Mouse (Mus musculus): ENCODE measurements around the gene Lrrc72. TPM values are rescaled to one million over a fixed set of nuclear protein-coding genes. Genes with fewer than 3 reads are reported as not detected.
"Not testable (repeated sequence)": the region's sequence is repeated elsewhere in the genome, so short reads cannot be mapped to it uniquely, and the experiment has no call there.

Gene Lrrc72
- not detected for total RNA-seq (2021)

DNA sequence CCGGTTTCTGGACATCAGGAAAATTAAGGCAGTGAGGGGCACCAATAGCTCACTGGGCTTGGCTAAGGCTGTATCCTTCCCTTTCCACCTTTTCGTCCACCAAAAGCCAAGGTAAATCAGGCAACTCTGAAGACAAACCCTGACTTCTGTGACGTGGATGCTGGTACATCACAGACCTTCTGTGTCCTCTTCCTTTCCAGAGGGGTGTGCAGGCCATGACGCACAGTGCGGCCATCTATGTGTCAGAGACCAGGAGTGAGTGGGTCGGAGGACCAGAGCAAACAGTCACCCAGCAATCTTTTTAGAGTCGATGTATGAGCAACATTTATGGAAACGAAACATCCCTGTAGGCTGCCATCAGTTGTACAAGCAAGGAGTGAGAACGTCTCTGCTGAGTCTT lies at the start of gene Lrrc72:
Gene Lrrc72, minus strand, starts transcription at position 101 of the 400 bp plus-strand sequence.
- DNase-seq = no peak

DNA sequence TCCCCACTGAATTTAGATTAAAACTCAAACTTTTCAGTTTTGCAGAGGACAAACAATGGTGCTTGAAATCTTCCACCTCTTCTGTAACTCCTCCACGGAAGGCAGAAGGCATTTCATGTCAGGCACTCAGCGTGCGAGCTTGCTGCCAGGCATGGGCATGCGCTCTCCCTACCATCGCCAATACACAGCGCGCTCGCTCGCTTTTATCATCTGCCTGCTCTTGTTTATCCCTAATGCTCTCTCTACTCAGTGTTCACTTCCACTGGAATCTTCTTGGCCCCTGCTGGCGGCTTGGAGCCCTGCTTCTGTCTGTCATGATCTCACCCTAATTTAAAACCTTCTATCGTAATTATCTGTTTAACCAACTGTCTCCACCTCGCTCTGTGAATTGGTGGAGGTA lies 49.1 kb upstream of the Lrrc72 start:
- DNase-seq = peak; percentile 48 to 50

DNA sequence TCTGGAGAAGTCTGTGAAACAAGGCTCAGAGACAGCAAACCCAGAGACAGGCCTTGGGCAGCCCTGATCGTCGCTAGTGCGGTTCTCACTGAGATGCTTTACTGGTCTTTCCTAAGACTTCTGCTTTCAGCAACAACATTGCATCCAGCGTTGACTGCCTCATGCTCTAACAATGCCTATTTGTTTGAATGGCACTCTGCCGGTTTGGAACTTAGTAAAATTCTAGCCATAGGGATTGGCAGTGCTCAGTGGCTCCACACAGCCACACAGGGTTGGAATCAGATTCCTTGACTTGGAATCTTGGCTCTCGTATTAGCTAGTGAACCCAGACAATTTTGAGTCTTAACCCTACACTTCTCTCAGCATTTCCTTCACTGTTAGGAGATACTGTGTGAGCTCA lies 38.1 kb upstream of the Lrrc72 start:
- no peak for DNase-seq

DNA sequence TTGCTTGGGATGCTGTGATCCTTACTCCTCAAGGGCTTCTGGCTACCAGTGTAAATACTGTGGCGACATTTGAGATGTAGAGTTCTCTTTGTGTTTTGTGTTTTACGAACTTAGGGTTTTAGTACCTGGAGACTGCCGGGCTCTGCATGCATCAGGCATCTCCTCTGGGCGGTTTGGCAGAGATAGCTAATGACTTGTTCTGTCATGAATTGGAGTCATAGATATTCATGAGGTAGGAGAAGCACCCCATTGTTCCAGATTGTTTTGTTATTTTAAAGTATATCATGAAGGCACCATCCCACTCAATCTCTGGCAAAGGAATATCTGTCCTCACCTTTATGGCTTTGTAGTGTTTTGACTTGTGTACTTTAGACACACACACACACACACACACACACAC lies 37.3 kb upstream of the Lrrc72 start:
- no peak for DNase-seq

DNA sequence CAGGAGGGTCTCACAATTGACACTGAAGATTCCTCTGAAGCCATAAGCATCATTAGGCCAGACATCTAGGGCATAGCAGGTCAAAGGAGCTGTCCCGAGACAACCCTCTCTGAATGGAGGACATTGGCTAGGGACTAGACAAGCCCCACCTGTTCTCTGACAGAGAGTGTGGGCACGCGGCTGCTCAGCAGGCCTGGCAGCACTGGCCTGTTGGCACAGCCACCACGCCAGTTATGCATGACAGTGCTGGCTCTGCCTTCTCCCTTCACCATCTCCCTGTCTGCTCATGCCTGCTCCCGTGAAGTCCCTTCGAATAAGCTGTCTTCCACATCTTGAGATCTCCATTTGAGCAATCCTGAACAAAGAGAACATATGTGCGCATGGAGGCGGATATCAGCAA lies 36.4 kb upstream of the Lrrc72 start:
- no peak for DNase-seq

DNA sequence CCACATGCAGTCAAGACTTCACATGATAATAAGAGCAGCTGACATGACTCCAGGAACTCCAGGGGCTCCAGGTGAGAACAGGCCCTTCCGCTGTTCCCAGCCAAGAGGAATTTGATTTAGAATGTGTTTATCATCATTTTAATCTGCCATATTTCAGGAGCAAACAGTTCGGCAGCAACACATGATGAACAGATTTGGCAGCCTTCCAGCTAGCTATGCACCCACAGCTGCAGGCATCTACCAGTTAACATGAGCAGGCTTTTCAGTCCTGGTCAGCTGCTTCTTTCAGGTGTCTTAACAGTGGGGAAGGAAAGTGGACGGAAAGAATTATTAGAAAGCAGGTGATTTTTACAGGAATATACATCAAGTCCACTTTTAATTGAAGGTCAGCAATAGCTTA lies 21.6 kb upstream of the Lrrc72 start:
- DNase-seq = no peak

DNA sequence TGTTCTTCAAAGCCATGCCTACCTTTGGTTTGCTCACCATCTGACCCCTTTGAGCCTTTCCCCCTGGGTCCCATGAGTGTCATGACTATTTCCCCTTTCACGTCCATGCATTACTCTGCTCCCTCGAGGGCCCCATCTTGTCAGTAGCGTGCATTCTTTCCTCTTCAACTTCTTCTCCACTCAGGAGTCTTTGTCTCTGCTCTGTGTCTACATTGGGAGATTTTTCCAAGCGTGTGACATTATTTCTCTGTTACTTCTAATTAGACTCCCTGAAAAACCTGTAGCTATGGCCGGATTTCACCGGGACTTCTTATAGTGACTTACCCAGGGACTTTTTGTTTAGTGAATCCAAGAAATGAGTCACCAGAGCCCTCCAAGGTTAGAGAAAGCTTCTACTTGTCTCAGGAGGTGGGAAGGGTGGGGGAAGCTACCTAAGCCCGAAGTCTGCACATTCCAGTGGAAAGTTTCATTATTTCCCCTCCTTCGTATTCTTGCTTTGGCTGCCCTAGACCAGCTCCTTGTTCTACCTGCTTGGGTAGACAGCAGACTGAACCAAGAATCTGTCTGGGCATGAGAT lies 14.6 kb upstream of the Lrrc72 start:
- no peak for DNase-seq

DNA sequence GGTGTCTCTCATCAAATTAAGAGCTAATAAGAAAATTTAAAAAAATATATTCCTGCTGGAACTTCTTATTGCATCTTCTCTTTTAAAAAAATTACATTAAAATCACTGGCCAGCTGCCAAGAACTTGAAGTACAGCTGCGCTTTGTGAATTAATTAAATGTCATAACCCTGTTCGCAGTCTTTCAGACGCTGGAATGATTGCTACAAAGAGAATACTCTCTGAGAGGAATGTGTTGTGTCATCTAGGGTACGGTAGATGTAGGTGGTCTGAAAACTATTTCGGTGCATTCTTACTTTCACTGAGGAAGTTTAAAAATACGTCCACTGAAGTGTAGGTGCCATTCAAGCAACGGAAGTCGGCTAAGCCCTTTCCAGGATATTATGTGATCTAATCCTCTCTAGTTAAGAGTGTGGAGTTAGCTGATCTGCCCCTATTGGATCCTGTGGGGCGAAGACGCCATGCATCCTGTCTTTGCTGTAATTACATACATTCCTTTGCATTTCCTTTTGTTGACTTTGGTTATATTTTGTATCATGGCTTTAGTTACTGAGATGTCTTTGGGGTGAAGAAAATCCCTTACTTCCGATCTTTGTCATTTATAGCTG lies 9.0 kb upstream of the Lrrc72 start:
- no peak for DNase-seq

DNA sequence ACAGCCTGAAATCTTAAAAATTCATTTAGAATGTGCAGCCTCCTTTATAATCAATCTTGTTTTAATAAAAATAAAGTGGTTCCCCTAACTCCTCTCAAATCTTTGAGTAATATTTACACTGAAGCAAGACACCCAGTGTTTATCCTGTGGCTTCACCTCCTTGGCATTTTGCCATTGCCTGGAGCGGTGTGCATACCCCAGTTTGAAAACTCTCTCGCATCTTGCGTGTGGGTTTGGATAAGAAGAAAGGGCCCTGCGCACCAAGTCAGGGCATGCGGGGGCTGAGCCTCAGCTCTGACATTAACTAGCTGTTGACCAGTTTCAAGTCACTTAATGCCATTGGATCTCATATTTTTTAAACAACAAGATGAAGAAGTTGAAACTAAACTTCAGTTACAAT lies 2.2 kb upstream of the Lrrc72 start:
- DNase-seq = no peak

DNA sequence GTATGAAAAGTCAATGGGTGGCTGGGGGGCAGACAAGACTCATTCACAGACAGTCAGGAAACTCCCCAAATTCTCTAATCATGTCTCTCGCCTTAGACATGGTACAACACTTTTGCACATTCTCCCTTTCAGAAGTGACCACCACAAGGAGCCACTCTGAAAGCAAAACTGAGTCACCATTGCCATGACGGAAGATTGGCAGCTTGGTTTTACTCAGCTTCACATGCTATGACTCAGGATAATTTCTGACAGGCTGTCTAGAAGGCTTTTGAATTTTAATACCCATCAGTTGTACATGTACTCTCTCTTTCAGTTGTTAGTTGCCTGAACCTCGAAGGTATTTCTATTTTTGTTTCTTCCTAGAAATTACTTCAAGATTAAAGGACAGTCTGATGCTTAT lies 12.0 kb downstream of the Lrrc72 start:
- DNase-seq = no peak

DNA sequence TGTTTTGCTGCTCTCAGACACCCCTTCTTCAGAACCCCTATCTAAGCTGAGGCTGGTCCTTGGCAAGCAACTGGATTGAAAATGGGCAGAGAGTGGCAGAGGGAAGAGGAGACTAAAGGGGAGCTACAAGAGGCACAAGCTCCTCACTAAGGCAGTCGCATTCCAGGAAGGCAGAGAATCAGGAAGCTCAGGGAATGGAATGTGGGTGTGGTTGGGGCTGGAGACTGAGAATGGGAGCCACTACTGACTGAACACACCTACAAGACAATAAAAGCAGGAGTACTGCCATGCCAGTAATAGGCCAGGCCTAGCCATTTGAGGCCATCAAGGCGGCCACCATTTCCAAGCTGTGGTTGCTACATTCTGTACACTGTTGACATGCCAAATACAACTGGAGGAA lies 21.8 kb downstream of the Lrrc72 start:
- no peak for DNase-seq

DNA sequence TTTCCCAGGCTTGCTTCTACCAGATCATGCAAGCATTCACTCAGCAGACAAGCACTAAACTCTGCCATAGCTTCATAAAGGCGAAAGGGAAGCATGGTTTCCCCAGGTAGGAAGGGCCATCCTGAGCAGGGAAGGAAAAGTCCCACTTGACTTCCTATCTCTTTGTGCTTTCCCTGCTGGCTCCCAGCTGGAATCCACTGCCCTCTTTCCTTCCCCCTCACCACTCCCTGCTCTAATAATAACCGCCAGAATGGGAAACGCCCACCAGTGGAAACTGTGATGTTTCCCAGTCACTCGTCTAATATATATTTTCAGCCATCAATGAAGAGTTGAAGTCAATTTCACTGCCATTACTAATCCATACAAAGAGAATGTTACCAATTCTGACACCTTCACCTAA lies 28.8 kb downstream of the Lrrc72 start:
- DNase-seq = no peak

DNA sequence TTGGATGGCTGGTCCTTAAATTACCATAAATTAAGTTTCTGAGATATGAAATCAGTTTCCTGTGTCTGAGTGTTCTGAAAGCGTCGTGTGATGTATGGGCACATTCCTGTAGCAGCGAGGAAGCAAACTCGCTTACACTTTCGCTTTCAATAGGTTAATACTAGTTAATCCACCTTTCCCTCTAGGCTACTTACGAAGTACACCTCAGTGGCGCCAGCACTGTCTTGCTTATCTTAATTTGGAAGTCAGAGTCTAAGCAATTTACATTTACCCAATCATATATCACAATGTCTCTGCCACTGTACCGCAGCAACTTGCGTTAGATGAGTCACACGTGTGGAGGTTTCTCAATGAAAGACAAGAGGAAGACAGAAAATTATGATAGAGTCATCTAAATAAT lies 36.3 kb downstream of the Lrrc72 start:
- no peak for DNase-seq

DNA sequence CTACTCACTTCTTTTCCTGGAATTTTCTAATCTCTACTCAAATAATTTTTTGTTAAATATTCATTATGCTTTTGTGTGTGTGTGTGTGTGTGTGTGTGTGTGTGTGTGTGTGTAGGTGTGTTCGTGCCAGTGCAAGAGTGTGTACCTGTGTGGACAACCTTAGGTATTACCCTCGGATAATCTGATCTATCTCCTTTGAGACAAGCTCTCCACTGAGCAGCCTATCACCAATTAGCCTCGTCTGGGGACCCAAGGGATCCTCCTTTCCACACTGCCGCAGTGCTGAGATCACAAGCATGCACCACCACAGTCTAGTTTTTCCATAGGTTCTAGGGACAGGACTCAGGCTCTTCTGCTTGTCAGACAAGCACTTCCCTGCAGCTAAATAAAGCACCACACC lies 37.0 kb downstream of the Lrrc72 start:
- DNase-seq = no peak

DNA sequence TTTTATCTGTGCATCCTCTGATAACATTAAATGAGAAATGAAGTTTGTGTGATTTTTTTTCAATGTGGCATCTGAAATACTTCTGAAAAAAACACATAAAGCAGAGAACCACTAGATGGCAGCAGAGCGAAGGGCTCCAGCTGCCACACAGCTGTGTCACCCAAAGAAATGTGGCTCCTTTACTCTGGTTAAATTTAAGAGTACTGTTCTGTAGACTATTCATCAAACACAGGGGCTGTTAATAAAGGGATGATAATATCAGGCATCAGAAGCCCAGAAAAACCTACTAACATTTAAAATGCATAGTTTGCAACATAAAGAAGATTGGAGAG lies 38.1 kb downstream of the Lrrc72 start:
- no peak for DNase-seq

DNA sequence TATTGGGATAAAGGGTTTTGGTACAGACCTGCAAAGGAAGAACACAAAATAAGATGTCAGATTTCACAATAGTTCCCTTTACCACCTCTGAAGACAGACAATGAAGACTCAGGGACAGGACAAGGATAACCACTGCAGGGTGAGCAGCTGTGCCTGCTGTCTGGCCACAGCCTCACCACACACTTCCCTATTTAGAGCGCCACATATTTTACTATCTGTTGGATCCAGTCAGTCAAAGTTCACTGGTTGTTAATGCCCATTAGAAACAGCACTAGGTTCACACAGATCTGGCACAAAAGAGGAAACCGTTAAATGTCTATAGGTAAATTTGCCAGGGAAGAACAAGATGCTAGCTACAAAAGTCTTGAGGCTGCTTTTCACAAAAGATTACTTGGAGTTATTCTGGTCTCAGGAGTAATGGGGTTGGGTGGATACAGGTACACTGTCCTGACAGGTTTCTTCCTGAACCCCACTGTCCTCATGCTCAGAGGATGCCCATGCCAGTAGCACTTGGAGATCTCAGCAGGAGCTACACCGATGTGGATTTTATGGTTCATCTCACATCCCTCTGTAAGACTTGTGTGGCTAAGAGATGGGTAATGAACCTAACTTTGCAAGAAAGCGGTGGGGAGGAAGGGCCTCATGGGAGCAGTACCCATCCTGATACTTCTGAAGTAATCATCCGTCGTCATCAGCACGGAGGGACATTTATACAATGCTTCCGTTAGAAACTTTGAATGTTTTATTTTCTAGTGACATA lies 38.6 kb downstream of the Lrrc72 start:
- DNase-seq = no peak

DNA sequence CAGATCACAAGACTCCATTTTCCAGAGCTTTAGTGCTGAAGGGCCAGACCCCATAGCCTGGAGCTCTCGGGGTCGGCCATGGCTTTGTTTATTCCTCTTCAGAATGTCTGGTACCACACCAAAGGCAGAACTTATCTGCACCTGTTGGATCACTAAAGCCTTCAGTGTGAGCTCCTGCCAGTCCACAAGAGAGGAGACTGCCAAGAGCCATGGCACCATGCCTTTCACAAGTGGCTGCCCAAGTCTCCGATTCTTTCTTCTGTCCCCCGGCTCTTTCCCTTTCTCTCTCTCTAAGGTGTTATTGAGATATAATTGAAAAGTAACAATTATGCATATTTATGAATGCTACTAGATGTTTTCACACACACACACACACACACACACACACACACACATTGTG lies 43.1 kb downstream of the Lrrc72 start:
- no peak for DNase-seq

DNA sequence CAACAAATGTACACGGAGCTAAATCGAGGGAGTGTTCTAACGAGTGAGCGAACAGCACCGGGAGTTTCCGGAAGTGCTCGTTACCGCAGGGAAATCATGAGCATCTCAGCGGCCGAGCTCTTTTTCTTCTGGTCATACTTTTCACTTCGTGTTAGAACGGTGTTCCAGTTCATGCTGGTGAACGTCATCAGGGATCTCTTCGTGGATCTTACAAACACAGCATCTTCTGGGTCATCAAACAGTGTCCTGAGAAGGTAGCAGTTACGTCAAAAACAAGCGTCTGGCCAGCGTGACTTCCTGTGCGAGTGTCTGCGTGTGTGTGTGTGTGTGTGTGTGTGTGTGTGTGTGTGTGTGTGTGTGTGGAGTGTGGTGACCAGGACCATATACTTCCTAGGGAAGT lies 44.7 kb downstream of the Lrrc72 start:
- DNase-seq = peak in 1 of 2 experiments; percentile 12

DNA sequence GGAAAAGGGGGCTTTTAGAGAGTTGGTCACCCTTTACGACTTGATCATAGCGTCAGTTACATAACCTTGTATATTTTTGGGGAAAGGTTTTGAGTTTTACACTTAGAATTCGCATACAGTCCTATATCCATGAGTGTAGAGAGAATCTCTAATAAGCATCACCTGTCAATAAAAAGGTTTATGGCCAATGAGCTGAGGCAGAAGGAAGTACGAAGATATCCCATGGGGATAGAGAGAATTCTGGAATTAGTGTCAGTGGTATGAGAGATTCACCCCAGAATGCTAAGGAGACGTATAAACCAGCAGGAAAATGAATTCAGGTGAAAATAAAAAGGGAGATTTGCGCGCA lies 45.4 kb downstream of the Lrrc72 start:
- no peak for DNase-seq

DNA sequence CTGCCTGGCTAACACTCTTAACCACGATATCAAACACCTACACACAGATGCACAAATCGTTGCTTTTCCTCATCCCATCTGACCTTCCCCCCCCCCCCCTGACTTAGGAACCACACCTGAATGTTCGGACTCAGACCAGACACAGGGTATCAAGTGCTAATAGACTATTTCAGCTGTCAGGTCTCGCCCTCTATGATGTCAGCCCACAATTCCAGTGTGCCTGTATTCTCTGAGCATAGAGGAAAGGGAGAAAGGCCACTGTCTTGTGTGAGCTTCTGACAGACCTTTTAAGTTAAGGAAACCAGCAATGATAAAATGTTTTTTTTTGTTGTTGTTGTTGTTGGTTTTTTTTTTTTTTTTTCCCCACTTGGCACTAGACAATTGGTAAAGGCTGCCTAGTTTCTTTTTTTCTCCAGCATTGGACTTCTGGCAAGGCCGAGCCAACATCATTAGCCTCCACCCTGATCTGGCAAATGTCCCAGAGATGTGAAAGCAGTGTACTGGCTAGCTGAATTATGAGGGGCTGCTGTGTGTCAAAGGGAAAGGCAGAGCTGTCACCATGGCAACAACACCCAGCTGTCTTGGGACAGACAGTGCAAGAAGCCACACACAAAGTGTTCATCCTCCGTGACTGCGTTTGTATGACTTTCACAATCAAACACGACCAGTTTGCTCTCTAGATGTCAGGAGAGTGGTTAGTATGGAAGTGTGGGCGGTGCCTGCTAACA lies 46.0 kb downstream of the Lrrc72 start:
- DNase-seq = peak; percentile 37 to 44

DNA sequence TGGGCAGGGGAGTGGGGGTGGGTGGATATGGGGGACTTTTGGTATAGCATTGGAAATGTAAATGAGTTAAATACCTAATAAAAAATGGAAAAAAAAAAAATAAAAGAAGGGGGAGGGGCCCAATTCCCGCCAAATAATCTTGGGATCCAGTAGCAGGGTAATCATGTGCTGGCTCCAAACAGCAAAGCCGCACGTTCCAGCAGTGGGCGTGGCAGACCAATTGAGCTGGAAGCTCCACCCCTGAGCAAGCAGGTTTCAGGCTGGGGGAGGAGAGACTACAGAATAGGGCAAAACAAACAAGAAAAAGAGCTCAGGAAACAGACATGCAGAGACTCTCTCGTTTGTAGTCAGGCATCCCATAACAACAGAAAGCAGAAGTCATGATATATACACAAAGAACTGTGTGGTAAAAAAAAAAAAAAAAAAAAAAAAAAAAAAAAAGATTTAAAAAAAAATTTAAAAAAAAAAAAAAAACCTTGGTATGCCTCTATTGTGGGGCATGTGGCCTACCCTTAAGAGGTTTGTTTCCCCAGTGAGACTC lies 47.5 kb downstream of the Lrrc72 start:
- not testable (repeated sequence) for DNase-seq

DNA sequence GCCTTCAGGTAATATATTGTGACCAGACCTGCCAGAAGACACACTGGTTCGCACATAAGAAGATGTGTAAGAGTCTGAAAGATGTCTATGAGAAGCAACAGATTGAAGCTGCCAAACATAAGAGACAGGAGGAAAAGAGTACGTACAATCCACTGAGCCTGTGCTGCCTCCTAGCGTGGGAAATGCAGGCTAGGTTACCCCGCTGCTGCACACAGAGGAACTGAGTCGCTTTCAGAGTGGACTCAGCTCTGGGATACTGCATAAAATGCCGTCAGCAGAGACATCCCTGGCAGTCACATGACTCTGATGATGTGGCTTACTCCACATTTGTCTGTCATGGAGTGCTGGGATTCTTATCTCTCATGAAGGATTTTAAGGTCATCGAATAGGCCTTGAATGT lies 58.2 kb downstream of the Lrrc72 start:
- no peak for DNase-seq

DNA sequence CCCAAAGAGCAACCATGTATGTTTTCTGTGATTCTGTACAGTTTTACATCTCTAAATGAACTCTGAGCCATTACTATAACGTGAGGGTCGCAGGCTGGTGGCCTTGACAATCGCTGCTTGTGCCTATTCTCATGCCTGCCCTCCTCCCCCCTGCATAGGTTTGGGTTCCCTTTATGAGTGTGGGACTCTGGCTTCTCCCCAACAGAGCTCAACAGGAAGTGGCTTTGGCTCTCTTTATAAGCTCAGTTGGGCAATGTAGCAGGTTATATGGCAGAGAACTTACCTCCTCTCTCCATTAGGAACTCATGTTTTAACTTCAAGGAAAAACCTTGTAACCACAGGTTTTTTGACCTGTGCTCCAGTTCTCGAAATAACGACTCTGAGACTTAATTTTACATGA lies 62.9 kb downstream of the Lrrc72 start:
- DNase-seq = no peak

DNA sequence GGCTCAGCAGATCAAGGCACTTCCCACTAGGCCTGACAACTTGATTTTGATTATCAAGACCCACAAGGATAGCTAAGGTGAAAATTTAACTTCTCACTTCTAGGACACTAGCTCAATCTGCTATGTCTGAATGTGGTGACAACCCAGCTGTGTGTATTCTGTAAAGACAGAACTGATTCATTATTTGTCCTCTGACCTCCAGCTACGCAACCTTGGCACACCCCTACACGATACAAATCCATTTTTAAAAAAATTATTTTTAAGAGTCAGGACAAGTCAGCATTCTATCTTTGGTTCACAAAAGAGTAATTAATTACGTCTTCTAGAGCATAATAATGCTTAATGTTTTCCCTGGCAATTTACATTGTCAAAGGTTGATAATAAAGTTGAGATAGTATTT lies 63.6 kb downstream of the Lrrc72 start:
- DNase-seq = no peak

Measured in layer of hippocampus, postnatal 36 days (tissue).